Mouse (Mus musculus) central nervous system, embryonic 11.5 days (tissue): ENCODE results near the gene Gpr84. TPM values are rescaled to one million over a fixed set of nuclear protein-coding genes. Genes with fewer than 3 reads are reported as not detected.

Source experiments
- polyA plus RNA-seq: library from polyadenylated mRNA; depleted of rRNA; stranded (reverse); fragments of >200 nt; gene quantifications from 2 replicates; pipeline ENCODE4 v1.2.3, GENCODE M21; 2012; rRNA removed

The Gpr84 gene
- 0.07 and 0.24 TPM in 2 replicates for polyA plus RNA-seq

DNA sequence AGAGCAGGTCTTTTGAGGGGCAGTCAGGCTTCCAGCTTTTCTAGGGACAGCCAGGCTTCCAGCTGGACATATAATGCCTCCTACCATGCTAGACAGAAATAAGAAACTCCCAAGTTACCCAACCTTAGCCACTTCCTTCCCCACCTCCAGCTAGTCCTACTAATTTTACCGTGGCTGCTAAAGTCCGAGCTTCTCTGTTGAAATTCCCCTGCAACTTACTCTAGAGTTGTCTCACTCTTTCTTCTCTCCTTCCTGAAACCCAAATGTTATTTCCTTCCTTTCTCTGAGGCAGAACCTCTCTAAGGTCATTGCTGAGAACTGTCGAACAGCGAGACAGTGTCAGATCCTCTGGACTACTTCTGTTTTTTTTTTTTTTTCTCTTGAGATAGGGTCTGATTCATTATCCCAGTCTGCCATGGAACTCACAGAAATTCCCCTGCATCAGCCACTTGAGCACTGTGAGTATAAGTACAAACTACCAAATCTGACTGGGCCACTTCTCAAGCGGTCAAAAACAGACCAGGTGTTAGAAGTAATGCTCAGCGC is at the start of gene Gpr84:
Gene Gpr84 (minus strand): TSS at position 248 of the 546 bp plus-strand sequence.

GRCm38 (mm10) chr15:103339961-103340337 is 29.5 kb upstream of the Gpr84 start, which contains the start of gene Zfp385a:
Gene Zfp385a (minus strand): TSS chr15:103340093.

DNA sequence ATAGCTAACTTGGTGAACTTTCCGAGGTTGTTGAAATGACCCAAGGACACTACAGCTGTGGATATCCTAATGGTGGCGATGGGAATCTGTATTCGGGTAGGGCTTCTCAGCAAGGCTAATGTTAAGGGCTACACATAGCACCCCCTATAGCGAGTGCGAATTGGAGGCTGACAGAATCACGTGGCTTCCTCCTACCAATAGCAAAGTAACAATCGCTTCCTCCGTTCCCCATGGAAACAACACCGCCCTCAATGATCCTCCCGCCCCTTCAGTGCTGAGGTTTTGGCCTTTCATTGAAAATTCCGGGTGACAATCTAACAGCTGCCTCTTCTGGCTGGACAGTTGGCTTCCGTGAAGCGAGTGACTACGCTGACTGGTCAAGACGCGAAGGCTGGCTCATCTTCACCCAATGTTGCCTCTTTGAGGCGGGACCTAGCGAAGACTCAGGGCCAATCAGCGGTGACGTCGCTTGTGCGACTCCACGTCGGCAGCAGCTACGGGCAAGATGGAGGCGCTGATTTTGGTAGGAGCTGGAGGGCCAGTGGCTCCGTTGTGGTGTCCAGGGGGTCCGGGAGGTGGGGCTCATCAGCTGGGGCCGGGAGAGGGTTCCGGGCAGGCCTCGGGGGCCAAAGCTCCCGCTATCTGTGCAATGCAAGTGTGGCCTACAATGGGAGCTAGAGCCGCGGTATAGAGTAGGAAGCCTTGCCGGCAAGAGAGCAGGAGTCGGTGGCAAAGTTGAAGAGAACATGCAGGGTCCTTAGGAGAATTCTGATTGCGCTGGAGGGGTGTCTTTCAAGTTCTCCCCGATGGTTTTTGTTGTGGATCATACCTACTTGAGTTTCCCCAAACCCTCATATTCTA is 37.8 kb downstream of the Gpr84 start, which contains the start of gene Copz1:
Gene Copz1 (plus strand): TSS at position 296 of the 861 bp plus-strand sequence.

Other genes with a start within 250 kb of the Gpr84 start
- gene Smug1, start 143.5 kb downstream of the Gpr84 start, polyA plus RNA-seq, result 16.9 and 31.1 TPM in 2 replicates
- 168 and 169 TPM in 2 replicates for gene Cbx5, start 70.8 kb downstream of the Gpr84 start, polyA plus RNA-seq
- 2,386 and 3,736 TPM in 2 replicates for gene Hnrnpa1, start 70.2 kb downstream of the Gpr84 start, polyA plus RNA-seq
- gene Nfe2, start 52.2 kb downstream of the Gpr84 start, polyA plus RNA-seq, result 7.1 and 11.3 TPM in 2 replicates
- gene Copz1, start 37.9 kb downstream of the Gpr84 start, polyA plus RNA-seq, result 176 and 188 TPM in 2 replicates
- 18.0 and 22.2 TPM in 2 replicates for gene Zfp385a, start 29.5 kb upstream of the Gpr84 start, polyA plus RNA-seq
- gene Itga5, start 56.2 kb upstream of the Gpr84 start, polyA plus RNA-seq, result 14.7 and 28.5 TPM in 2 replicates
- gene Gtsf1, start 119.9 kb upstream of the Gpr84 start, polyA plus RNA-seq, result 0.28 and 0.57 TPM in 2 replicates
- 0.19 and 0.20 TPM in 2 replicates for gene Gtsf2, start 137.9 kb upstream of the Gpr84 start, polyA plus RNA-seq
- gene Nckap1l, start 143.2 kb upstream of the Gpr84 start, polyA plus RNA-seq, result 2.1 and 2.9 TPM in 2 replicates
- gene Pde1b, start 192.4 kb upstream of the Gpr84 start, polyA plus RNA-seq, result 26.8 and 30.8 TPM in 2 replicates
- 21.5 and 33.8 TPM in 2 replicates for gene Ppp1r1a, start 227.4 kb upstream of the Gpr84 start, polyA plus RNA-seq